Mouse (Mus musculus): ENCODE results near the gene Cryba2. TPM values are rescaled to one million over a fixed set of nuclear protein-coding genes. Genes with fewer than 3 reads are reported as not detected.
A peak's percentile ranks its signal among the peaks of the same experiment; 100 is the strongest.

Cryba2 gene
- polyA plus RNA-seq, 1 experiment from 2014 or later: not detected

- Histone ChIP-seq H3K9me3 (ENCODE audit: control insufficient read depth, low read length) (no peaks in the 10 kb centered on the region), H3K4me3 (ENCODE audit: low read length) (no peak overlapping the region), H3K9ac (ENCODE audit: low read length) (no peak overlapping the region), H3K27me3 (ENCODE audit: control insufficient read depth, insufficient read depth, low read depth, low read length) (peaks cover 33% of the 10 kb centered on the region), H3K27ac (ENCODE audit: low read length) (no peak overlapping the region), H3K4me1 (replicated peaks; ENCODE audit: control insufficient read depth, insufficient read depth, low read length) (no peaks in the 10 kb centered on the region; the same call in 1 of the 2 replicates), H3K4me2 (ENCODE audit: low read depth, low read length) (no peak overlapping the region), H3K36me3 (ENCODE audit: control insufficient read depth, insufficient read depth, low read length) (no peaks in the 10 kb centered on the region)
- ATAC-seq (ENCODE audit: low read depth): no peak
Observed at GRCm38 (mm10) chr1:74861783-74862182, 31.2 kb downstream of the Cryba2 start.

GRCm38 (mm10) chr1:74859223-74859984 lies 33.5 kb downstream of the Cryba2 start:
- no peak for ATAC-seq (ENCODE audit: low read depth)
- WGBS: 34% methylated on average over 6 of the region's 6 CpGs
- H3K27ac ChIP-seq (ENCODE audit: low read length): no peak overlapping the region
- no peaks in the 10 kb centered on the region for H3K36me3 ChIP-seq (ENCODE audit: control insufficient read depth, insufficient read depth, low read length)
- peaks cover 6% of the 10 kb centered on the region for H3K4me1 ChIP-seq (replicated peaks; ENCODE audit: control insufficient read depth, insufficient read depth, low read length)
- no peak overlapping the region for H3K4me2 ChIP-seq (ENCODE audit: low read depth, low read length)
- peaks cover 55% of the 10 kb centered on the region for H3K27me3 ChIP-seq (ENCODE audit: control insufficient read depth, insufficient read depth, low read depth, low read length)
- no peaks in the 10 kb centered on the region for H3K9me3 ChIP-seq (ENCODE audit: control insufficient read depth, low read length)
- no peak overlapping the region for H3K4me3 ChIP-seq (ENCODE audit: low read length)
- no peak overlapping the region for H3K9ac ChIP-seq (ENCODE audit: low read length)

- H3K4me1 ChIP-seq (replicated peaks; ENCODE audit: control insufficient read depth, insufficient read depth, low read length): peaks cover 6% of the 10 kb centered on the region
- peaks cover 61% of the 10 kb centered on the region for H3K27me3 ChIP-seq (ENCODE audit: control insufficient read depth, insufficient read depth, low read depth, low read length)
- peak overlapping the region; percentile 38 for H3K4me3 ChIP-seq (ENCODE audit: low read length)
- no peaks in the 10 kb centered on the region for H3K36me3 ChIP-seq (ENCODE audit: control insufficient read depth, insufficient read depth, low read length)
- H3K4me2 ChIP-seq (ENCODE audit: low read depth, low read length): peak overlapping the region; percentile 49
- no peaks in the 10 kb centered on the region for H3K9me3 ChIP-seq (ENCODE audit: control insufficient read depth, low read length)
- 9% methylated on average over 16 of the region's 16 CpGs for WGBS
- H3K27ac ChIP-seq (ENCODE audit: low read length): no peak overlapping the region
- H3K9ac ChIP-seq (ENCODE audit: low read length): no peak overlapping the region
- ATAC-seq (ENCODE audit: low read depth): no peak
Observed at GRCm38 (mm10) chr1:74858805-74859204, 34.1 kb downstream of the Cryba2 start.

- Histone ChIP-seq H3K27ac (ENCODE audit: low read length) (no peak overlapping the region), H3K27me3 (ENCODE audit: control insufficient read depth, insufficient read depth, low read depth, low read length) (peaks cover 64% of the 10 kb centered on the region), H3K4me2 (ENCODE audit: low read depth, low read length) (peak overlapping the region; percentile 49), H3K9ac (ENCODE audit: low read length) (no peak overlapping the region), H3K4me3 (ENCODE audit: low read length) (peak overlapping the region; percentile 38), H3K4me1 (replicated peaks; ENCODE audit: control insufficient read depth, insufficient read depth, low read length) (peaks cover 6% of the 10 kb centered on the region), H3K9me3 (ENCODE audit: control insufficient read depth, low read length) (no peaks in the 10 kb centered on the region), H3K36me3 (ENCODE audit: control insufficient read depth, insufficient read depth, low read length) (no peaks in the 10 kb centered on the region)
- peak; percentile 56; the same call in 1 of the 2 replicates for ATAC-seq (ENCODE audit: low read depth)
- under 1% methylated on average over 29 of the region's 29 CpGs for WGBS
Observed at GRCm38 (mm10) chr1:74858171-74858719, 34.7 kb downstream of the Cryba2 start.

GRCm38 (mm10) chr1:74857677-74858076 lies 35.3 kb downstream of the Cryba2 start:
- WGBS: 11% methylated on average over 4 of the region's 4 CpGs

GRCm38 (mm10) chr1:74857201-74857600 lies 35.7 kb downstream of the Cryba2 start:
- H3K4me3 ChIP-seq (ENCODE audit: low read length): no peak overlapping the region

More at GRCm38 (mm10) chr1:74857677-74858076, 35.3 kb downstream of the Cryba2 start:
- Histone ChIP-seq H3K36me3 (ENCODE audit: control insufficient read depth, insufficient read depth, low read length) (no peaks in the 10 kb centered on the region), H3K9ac (ENCODE audit: low read length) (no peak overlapping the region), H3K4me2 (ENCODE audit: low read depth, low read length) (peak overlapping the region; percentile 49; the same call in 1 of the 2 replicates), H3K4me3 (ENCODE audit: low read length) (peak overlapping the region; percentile 38; the same call in 1 of the 2 replicates), H3K4me1 (replicated peaks; ENCODE audit: control insufficient read depth, insufficient read depth, low read length) (peaks cover 6% of the 10 kb centered on the region), H3K27me3 (ENCODE audit: control insufficient read depth, insufficient read depth, low read depth, low read length) (peaks cover 70% of the 10 kb centered on the region), H3K9me3 (ENCODE audit: control insufficient read depth, low read length) (no peaks in the 10 kb centered on the region), H3K27ac (ENCODE audit: low read length) (no peak overlapping the region)
- ATAC-seq (ENCODE audit: low read depth): no peak

GRCm38 (mm10) chr1:74856791-74857190 lies 36.2 kb downstream of the Cryba2 start:
- Histone ChIP-seq H3K27me3 (ENCODE audit: control insufficient read depth, insufficient read depth, low read depth, low read length) (peaks cover 78% of the 10 kb centered on the region), H3K9me3 (ENCODE audit: control insufficient read depth, low read length) (no peaks in the 10 kb centered on the region), H3K36me3 (ENCODE audit: control insufficient read depth, insufficient read depth, low read length) (no peaks in the 10 kb centered on the region), H3K4me2 (ENCODE audit: low read depth, low read length) (no peak overlapping the region), H3K4me1 (replicated peaks; ENCODE audit: control insufficient read depth, insufficient read depth, low read length) (peaks cover 6% of the 10 kb centered on the region), H3K9ac (ENCODE audit: low read length) (no peak overlapping the region), H3K27ac (ENCODE audit: low read length) (no peak overlapping the region), H3K4me3 (ENCODE audit: low read length) (no peak overlapping the region)
- under 1% methylated on average over 7 of the region's 7 CpGs for WGBS
- ATAC-seq (ENCODE audit: low read depth): no peak

More at GRCm38 (mm10) chr1:74857201-74857600, 35.7 kb downstream of the Cryba2 start:
- Histone ChIP-seq H3K27me3 (ENCODE audit: control insufficient read depth, insufficient read depth, low read depth, low read length) (peaks cover 74% of the 10 kb centered on the region), H3K9me3 (ENCODE audit: control insufficient read depth, low read length) (no peaks in the 10 kb centered on the region), H3K4me1 (replicated peaks; ENCODE audit: control insufficient read depth, insufficient read depth, low read length) (peaks cover 6% of the 10 kb centered on the region), H3K36me3 (ENCODE audit: control insufficient read depth, insufficient read depth, low read length) (no peaks in the 10 kb centered on the region), H3K27ac (ENCODE audit: low read length) (no peak overlapping the region), H3K9ac (ENCODE audit: low read length) (no peak overlapping the region), H3K4me2 (ENCODE audit: low read depth, low read length) (no peak overlapping the region)
- WGBS: 2% methylated on average over 20 of the region's 20 CpGs
- ATAC-seq (ENCODE audit: low read depth): no peak

- 5% methylated on average over 11 of the region's 11 CpGs for WGBS
- Histone ChIP-seq H3K36me3 (ENCODE audit: control insufficient read depth, insufficient read depth, low read length) (no peaks in the 10 kb centered on the region), H3K27me3 (ENCODE audit: control insufficient read depth, insufficient read depth, low read depth, low read length) (peaks cover 81% of the 10 kb centered on the region), H3K4me3 (ENCODE audit: low read length) (no peak overlapping the region), H3K4me1 (replicated peaks; ENCODE audit: control insufficient read depth, insufficient read depth, low read length) (peaks cover 6% of the 10 kb centered on the region), H3K4me2 (ENCODE audit: low read depth, low read length) (no peak overlapping the region), H3K9ac (ENCODE audit: low read length) (no peak overlapping the region), H3K27ac (ENCODE audit: low read length) (no peak overlapping the region), H3K9me3 (ENCODE audit: control insufficient read depth, low read length) (no peaks in the 10 kb centered on the region)
- ATAC-seq (ENCODE audit: low read depth): no peak
Observed at GRCm38 (mm10) chr1:74856439-74856720, 36.6 kb downstream of the Cryba2 start.

GRCm38 (mm10) chr1:74855651-74856438 lies 37.1 kb downstream of the Cryba2 start:
- no peak overlapping the region for H3K27ac ChIP-seq (ENCODE audit: low read length)
- peak overlapping the region; percentile 96 for H3K4me2 ChIP-seq (ENCODE audit: low read depth, low read length)
- peaks cover 82% of the 10 kb centered on the region for H3K27me3 ChIP-seq (ENCODE audit: control insufficient read depth, insufficient read depth, low read depth, low read length)
- no peaks in the 10 kb centered on the region for H3K36me3 ChIP-seq (ENCODE audit: control insufficient read depth, insufficient read depth, low read length)
- H3K4me1 ChIP-seq (replicated peaks; ENCODE audit: control insufficient read depth, insufficient read depth, low read length): peaks cover 6% of the 10 kb centered on the region
- under 1% methylated on average over 73 of the region's 74 CpGs for WGBS
- no peak for ATAC-seq (ENCODE audit: low read depth)
- no peak overlapping the region for H3K9ac ChIP-seq (ENCODE audit: low read length)
- H3K9me3 ChIP-seq (ENCODE audit: control insufficient read depth, low read length): no peaks in the 10 kb centered on the region
- H3K4me3 ChIP-seq (ENCODE audit: low read length): peak overlapping the region; percentile 60
